Mouse (Mus musculus) liver, embryonic 12.5 days (tissue): ENCODE measurements around the gene Mmp24. TPM values are rescaled to one million over a fixed set of nuclear protein-coding genes. Genes with fewer than 3 reads are reported as not detected.

ENCODE experiments used
- ATAC-seq: fragments of 200-750 bp; cut with Nextera tagmentation; 2 replicates; pipeline ENCODE4 v1.8.0; 2017; ENCODE audit warnings: moderate number of reproducible peaks, mild to moderate bottlenecking, moderate library complexity
- H3K27ac ChIP-seq: fragments of 300-500 bp; sonication (generic); 2 replicates; pipeline ENCODE4 v1.5.1; 2016; ENCODE audit warnings: mild to moderate bottlenecking
- H3K27me3 ChIP-seq: fragments of 300-500 bp; sonication (generic); replicated peaks from 2 replicates; pipeline ENCODE4 v1.6.1; 2016; ENCODE audit warnings: mild to moderate bottlenecking, moderate library complexity
- H3K36me3 ChIP-seq: fragments of 300-500 bp; sonication (generic); 2 replicates; pipeline ENCODE4 v1.6.1; 2016; ENCODE audit warnings: mild to moderate bottlenecking, moderate library complexity
- H3K4me1 ChIP-seq: fragments of 300-500 bp; sonication (generic); 2 replicates; pipeline ENCODE4 v1.6.1; 2016
- H3K4me2 ChIP-seq: fragments of 300-500 bp; sonication (generic); 2 replicates; pipeline ENCODE4 v1.6.1; 2016; ENCODE audit warnings: mild to moderate bottlenecking, moderate library complexity
- H3K4me3 ChIP-seq: fragments of 300-500 bp; sonication (generic); 2 replicates; pipeline ENCODE4 v1.5.1; 2016; ENCODE audit warnings: mild to moderate bottlenecking, moderate library complexity
- H3K9ac ChIP-seq: fragments of 300-500 bp; sonication (generic); 2 replicates; pipeline ENCODE4 v1.6.1; 2016; ENCODE audit warnings: mild to moderate bottlenecking, moderate library complexity
- H3K9me3 ChIP-seq: fragments of 300-500 bp; sonication (generic); replicated peaks from 2 replicates; pipeline ENCODE4 v1.6.1; 2016; ENCODE audit warnings: mild to moderate bottlenecking, moderate library complexity
- WGBS: fragments of 180-500 bp; shearing (Covaris S2); methylation state at CpG from one replicate; pipeline ENCODE4 v1.1.7; 2016; ENCODE audit not compliant: insufficient replicate concordance; 5-methylcytosine and 5-hydroxymethylcytosine counted together
- polyA plus RNA-seq: library from polyadenylated mRNA; unstranded; fragments of >200 nt; fragmentation: Nextera tagmentation; extraction: Ambion mirVana; gene quantifications from 2 replicates; pipeline ENCODE4 v1.2.1, GENCODE M21; 2016

Mmp24 gene
- polyA plus RNA-seq, 1 experiment from 2014 or later, result 0.04 TPM

DNA sequence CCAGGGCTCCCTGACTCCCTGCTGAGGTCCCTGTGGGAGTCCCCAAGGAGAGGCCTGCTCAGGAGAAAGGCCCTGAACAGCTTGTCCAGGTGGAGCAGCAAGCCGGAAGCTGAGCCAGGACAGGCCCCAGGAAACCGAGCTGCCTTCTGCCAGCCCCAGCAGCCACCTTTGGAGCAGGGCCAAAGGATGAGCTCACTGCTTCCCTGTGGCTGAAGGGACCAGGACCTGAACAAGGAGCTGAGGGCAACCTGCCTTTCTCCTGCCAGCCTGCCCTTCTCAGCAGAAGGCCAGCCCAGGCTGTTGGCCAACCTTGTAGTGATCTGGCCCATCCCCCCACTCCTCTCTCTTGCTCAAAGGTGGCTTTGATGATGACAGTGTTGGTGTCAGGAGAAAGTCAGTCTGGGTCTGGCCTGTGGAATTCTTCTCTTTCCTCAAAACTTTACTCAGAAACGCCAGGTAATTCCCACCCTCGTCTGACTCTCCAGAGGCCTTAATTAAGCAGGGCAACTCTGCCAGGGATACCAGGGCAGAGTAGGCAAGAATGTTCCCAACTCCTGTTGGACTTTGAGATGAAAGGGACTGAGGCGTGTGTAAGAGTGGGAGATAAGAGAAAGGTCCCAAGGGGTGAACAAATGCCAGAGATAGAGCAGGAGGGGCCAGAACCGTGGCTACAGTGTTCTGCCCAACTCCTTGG is 30.2 kb downstream of the Mmp24 start:
- peaks cover 35% of the 10 kb centered on the region for H3K27me3 ChIP-seq
- H3K9me3 ChIP-seq, result no peaks in the 10 kb centered on the region
- H3K9ac ChIP-seq, result no peak overlapping the region
- WGBS, result 38% methylated on average over 6 of the region's 6 CpGs
- H3K4me3 ChIP-seq, result no peak overlapping the region
- no peak for ATAC-seq
- no peak overlapping the region for H3K27ac ChIP-seq
- no peaks in the 10 kb centered on the region for H3K4me1 ChIP-seq
- H3K4me2 ChIP-seq, result no peak overlapping the region
- no peaks in the 10 kb centered on the region for H3K36me3 ChIP-seq

DNA sequence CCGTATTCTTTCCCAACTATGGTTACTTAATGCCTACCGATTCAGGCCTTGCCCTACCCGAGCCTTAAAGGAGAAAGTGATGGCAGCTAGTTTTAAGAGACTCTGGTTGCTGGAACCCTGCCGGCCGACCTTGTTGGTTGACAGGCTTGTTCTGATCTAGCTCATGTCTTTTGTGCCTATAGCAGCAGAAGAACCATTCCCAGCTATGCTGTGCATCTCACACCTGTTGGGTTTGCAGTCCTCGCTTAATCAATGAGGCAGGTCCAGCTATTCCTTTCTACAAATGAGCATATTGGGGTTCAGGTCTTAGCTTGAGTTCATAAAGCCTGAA is 30.7 kb downstream of the Mmp24 start:
- Histone ChIP-seq H3K4me1 (no peaks in the 10 kb centered on the region), H3K9ac (no peak overlapping the region), H3K9me3 (no peaks in the 10 kb centered on the region), H3K4me3 (no peak overlapping the region), H3K27ac (no peak overlapping the region), H3K36me3 (no peaks in the 10 kb centered on the region), H3K4me2 (no peak overlapping the region), H3K27me3 (peaks cover 40% of the 10 kb centered on the region)
- 60% methylated on average over 6 of the region's 6 CpGs for WGBS
- ATAC-seq, result no peak

DNA sequence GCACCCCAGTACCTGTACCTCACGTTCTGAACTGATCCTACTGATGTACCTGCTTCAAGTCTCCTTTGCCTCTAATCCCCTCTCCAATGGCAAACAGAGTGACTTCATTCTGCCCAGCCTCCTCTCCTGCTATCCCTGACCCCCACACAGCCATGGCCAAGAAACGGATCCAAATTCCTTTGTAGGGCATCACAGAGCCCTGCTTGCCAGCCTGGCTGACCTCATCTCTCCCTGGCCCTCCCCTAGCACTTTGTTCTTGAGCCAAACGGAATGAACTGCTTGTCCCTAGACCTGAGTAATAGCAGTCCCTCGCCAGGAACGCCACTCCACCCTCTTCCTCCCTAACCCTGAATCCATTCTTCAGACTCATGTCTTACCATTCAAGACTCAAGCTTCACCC is 31.4 kb downstream of the Mmp24 start:
- Histone ChIP-seq H3K4me1 (no peaks in the 10 kb centered on the region), H3K9me3 (no peaks in the 10 kb centered on the region)
- no peak for ATAC-seq

DNA sequence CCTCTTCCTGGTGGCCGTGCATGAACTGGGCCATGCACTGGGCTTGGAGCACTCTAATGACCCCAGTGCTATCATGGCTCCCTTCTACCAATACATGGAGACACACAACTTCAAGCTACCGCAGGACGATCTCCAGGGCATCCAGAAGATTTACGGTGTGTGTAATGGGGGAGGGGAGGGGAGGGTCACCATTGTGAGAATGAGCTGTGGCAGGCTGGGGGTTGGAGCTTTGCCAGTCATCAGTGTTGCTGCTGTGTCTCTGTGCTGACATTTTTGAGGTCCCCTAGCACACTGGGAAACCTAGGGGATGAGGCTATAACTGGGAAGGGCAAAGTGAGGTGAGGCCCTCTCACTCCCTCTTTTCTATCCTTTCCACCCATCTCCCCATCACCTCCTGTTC is 32.3 kb downstream of the Mmp24 start:
- Histone ChIP-seq H3K4me3 (no peak overlapping the region), H3K4me1 (no peaks in the 10 kb centered on the region), H3K9ac (no peak overlapping the region), H3K27me3 (peaks cover 37% of the 10 kb centered on the region), H3K4me2 (no peak overlapping the region), H3K9me3 (no peaks in the 10 kb centered on the region), H3K36me3 (no peaks in the 10 kb centered on the region), H3K27ac (no peak overlapping the region)
- no peak for ATAC-seq
- 72% methylated on average over 4 of the region's 4 CpGs for WGBS

More for the DNA sequence above, 31.4 kb downstream of the Mmp24 start:
- WGBS, result 51% methylated on average over 5 of the region's 5 CpGs
- no peak overlapping the region for H3K27ac ChIP-seq
- H3K4me2 ChIP-seq, result no peak overlapping the region
- H3K9ac ChIP-seq, result no peak overlapping the region
- H3K27me3 ChIP-seq, result peaks cover 42% of the 10 kb centered on the region
- H3K4me3 ChIP-seq, result no peak overlapping the region
- H3K36me3 ChIP-seq, result no peaks in the 10 kb centered on the region

DNA sequence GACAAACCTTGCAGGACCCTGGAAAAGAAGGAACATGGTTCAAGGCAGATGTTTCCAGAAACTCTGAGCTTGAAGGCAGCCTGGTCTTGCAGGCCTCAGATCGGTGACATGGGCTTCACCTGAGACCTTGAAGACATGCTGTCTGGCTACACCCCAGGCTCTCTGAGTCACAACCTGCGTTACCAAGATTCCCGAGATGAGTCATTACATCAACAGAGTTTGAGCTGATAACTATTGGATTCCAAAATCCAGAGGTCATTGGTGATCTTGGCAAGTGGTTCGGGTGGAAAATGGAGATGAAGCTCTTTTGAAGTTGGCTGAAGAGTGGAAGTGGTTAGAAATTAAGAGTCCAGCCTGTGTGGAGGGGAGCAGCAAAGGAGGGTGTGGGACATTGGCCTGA is 34.5 kb downstream of the Mmp24 start:
- no peaks in the 10 kb centered on the region for H3K36me3 ChIP-seq
- H3K4me3 ChIP-seq, result no peak overlapping the region
- H3K9ac ChIP-seq, result no peak overlapping the region
- no peak overlapping the region for H3K27ac ChIP-seq
- peaks cover 26% of the 10 kb centered on the region for H3K27me3 ChIP-seq
- 62% methylated on average over 4 of the region's 4 CpGs for WGBS
- no peaks in the 10 kb centered on the region for H3K9me3 ChIP-seq
- H3K4me1 ChIP-seq, result no peaks in the 10 kb centered on the region
- no peak for ATAC-seq
- no peak overlapping the region for H3K4me2 ChIP-seq

DNA sequence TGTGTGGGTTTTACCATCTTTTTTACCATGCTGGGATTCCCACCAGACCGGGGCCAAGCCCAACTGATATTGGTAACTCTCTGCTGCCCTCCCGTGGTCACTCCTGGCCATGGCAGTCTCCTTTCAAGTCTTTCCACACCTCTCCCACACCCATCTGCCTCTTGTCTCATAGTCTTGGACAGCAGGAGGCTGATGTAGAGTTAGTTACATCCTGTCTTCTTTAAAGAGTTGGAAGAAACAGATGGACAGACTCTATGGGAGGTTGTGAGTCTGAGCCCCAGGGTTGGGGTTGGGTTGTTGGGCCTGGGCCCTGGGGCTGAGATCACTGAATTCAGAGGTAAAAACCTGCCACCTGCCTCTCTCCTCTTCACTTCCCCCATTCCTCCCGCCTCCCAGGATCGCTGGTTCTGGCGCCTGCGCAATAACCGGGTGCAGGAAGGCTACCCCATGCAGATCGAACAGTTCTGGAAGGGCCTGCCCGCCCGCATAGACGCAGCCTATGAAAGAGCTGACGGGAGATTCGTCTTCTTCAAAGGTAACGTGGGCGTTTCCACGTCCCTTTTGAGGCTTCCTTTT is 36.8 kb downstream of the Mmp24 start:
- Histone ChIP-seq H3K9ac (no peak overlapping the region), H3K4me3 (no peak overlapping the region), H3K36me3 (no peaks in the 10 kb centered on the region), H3K27me3 (peaks cover 19% of the 10 kb centered on the region), H3K9me3 (no peaks in the 10 kb centered on the region), H3K27ac (no peak overlapping the region), H3K4me1 (no peaks in the 10 kb centered on the region), H3K4me2 (no peak overlapping the region)
- 39% methylated on average over 16 of the region's 16 CpGs for WGBS
- ATAC-seq, result no peak

DNA sequence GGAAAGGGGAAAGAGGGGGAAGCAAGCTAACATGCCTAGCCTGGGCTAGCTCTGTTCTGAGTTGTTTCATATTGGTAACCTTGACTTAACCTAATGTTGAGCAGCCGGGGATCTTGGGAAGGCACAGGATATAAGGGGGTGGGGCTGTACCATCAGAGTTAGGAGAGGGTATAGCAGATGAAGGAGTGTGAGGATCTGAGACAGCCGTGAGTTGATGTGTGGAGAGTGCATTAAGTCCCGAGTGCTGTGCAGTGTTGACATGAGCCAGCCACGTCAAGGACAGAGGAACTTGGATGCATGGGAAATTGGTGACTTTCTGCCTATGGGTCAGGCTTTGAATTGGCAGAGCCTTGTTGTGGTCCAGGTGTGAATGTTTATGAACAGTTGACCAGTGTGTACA is 37.5 kb downstream of the Mmp24 start:
- no peak overlapping the region for H3K4me3 ChIP-seq
- no peak overlapping the region for H3K9ac ChIP-seq
- ATAC-seq, result no peak
- WGBS, result 66% methylated on average over 4 of the region's 4 CpGs
- H3K9me3 ChIP-seq, result no peaks in the 10 kb centered on the region
- peaks cover 17% of the 10 kb centered on the region for H3K27me3 ChIP-seq
- no peaks in the 10 kb centered on the region for H3K36me3 ChIP-seq
- no peak overlapping the region for H3K27ac ChIP-seq
- no peak overlapping the region for H3K4me2 ChIP-seq
- peaks cover under 1% of the 10 kb centered on the region; the same call in 1 of the 2 replicates for H3K4me1 ChIP-seq

DNA sequence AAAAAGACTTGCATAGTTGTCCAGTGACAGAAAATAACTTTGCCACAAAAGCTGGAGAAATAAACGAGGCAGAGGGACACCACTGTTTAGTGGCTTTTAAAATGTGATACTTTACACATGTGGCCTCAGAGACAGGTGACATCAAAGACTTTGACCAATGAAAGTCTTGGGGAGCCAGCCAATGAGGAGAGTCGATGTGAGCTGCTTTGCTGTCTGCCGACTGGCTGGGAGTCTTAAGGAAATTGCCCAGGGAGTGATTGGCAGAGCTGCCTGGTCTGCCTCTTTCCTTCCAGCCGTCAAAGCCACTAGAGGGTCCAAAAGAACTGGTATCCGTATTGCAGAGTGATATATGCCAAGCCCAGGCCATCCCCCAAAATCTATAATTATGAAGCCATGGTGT is 39.7 kb downstream of the Mmp24 start:
- no peaks in the 10 kb centered on the region for H3K9me3 ChIP-seq
- 25% methylated on average over 5 of the region's 5 CpGs for WGBS
- H3K9ac ChIP-seq, result no peak overlapping the region
- no peak for ATAC-seq
- no peak overlapping the region for H3K4me2 ChIP-seq
- H3K36me3 ChIP-seq, result peaks cover 6% of the 10 kb centered on the region
- H3K27me3 ChIP-seq, result peaks cover 16% of the 10 kb centered on the region
- no peak overlapping the region for H3K4me3 ChIP-seq
- no peak overlapping the region for H3K27ac ChIP-seq
- peaks cover 21% of the 10 kb centered on the region for H3K4me1 ChIP-seq

DNA sequence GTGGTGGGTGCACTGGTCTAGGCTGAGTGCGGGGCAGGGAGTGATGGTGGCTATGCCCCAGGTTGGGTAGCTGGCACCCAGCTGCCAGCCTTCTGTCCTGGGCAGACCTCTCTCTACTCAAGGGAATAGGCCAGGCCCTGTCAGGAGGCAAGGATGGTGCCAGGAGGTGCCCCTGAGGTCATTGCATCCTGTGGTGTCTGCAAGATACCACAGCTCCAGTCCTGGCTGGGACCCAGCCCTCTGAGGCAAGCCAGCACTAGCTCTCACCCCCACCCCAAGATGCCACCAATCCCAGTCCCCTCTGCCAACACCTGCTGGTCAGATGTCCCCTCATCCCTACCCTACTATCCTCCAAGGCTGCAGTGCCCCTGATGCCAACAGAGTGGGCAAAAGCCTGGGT is 41.0 kb downstream of the Mmp24 start:
- ATAC-seq, result no peak
- H3K36me3 ChIP-seq, result peaks cover 20% of the 10 kb centered on the region
- H3K9me3 ChIP-seq, result no peaks in the 10 kb centered on the region
- peaks cover 7% of the 10 kb centered on the region; the same call in 1 of the 2 replicates for H3K27me3 ChIP-seq
- no peak overlapping the region for H3K9ac ChIP-seq
- H3K4me1 ChIP-seq, result peaks cover 26% of the 10 kb centered on the region
- no peak overlapping the region for H3K4me2 ChIP-seq
- 90% methylated on average over 1 of the region's 1 CpGs for WGBS
- no peak overlapping the region for H3K4me3 ChIP-seq
- no peak overlapping the region for H3K27ac ChIP-seq

DNA sequence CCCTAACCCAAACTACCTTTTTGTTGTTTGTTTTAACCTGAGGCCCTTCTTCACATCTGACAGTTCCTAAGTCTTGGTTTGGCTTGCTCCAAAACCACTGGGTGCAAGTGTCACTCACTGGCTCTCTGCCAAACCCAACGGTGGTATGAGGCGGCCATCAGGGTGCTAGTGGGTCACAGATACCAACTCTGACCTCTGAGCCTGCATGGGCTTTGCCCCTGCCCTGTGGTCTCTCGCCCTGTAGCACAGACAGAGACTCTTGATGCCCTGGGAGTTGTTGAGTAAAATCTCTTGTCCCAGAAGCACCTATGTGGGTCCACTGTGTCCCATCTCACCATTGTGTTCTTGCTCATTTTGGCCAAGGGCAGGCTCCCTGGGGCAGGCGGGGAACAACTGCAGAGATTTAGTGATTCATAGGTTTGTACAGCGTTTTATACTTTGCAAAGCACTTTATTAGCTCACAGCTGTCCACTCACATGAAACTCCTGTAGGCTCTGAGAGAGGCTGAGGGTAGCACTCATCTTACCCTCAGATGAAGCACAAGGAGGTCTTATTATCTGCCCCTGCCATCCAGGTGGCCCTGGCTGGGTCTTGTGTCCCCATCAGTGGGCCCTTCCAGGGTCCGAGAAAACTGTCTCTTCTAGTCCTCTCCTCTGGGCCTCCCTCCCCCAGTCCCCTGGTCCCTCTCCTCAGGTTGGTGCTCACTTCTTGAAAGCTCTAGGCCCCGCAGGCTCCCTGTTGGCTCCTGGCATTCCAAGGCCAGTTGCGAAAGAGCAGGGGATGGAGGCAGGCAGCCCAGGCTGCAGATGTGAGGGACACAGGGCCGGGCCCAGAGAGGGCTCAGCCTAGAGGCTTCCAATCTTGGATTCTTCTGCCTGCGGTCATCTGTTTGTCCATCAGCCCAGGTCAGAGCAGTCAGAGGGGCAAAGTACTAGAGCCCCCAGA is 42.4 kb downstream of the Mmp24 start:
- H3K4me3 ChIP-seq, result peak overlapping the region; percentile 86; the same call in 1 of the 2 replicates

DNA sequence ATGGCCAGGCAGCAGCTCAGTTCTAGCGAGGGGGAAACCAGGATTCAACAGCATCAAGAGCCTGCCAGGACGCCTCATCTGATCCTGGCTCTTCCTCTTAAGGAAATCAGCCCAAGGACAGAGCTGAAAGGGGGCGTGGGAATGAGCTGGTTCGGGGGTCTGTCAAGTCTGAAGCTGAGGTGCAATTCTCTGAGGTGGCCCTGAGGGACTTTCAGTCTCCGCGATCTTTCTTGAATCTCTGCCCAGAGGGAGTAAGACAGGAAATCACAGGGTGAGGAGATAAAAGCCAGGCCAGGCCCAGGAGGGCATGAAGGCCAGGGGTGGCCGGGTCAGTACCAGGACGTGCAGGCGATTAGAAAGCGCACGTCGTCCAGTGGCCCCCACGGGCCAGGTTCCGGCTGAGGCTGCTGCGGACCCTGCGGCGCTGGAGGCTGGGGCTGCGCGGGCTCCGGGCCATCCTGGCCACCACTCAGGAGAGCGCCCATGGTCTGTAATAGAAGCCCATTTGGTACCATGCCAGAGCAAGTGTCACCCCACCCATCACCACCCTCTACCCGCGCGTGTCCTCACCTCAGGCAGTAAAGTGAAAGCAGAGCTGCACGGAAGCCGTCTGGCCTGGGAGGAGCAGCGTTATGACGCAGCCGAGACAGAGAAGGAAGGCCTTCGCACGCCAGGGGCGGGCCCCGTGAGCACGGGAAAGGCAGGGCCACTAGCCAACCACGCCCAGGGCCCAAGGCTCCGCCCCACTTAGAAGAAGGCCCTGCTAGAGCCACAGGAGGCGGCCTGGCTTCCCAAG is 43.7 kb downstream of the Mmp24 start:
- WGBS, result 3% methylated on average over 37 of the region's 37 CpGs
- no peaks in the 10 kb centered on the region for H3K9me3 ChIP-seq
- H3K9ac ChIP-seq, result peak overlapping the region; percentile 84
- peak overlapping the region; percentile 77 for H3K27ac ChIP-seq
- H3K27me3 ChIP-seq, result no peaks in the 10 kb centered on the region
- peak; percentile 98 for ATAC-seq
- H3K36me3 ChIP-seq, result peaks cover 46% of the 10 kb centered on the region
- H3K4me2 ChIP-seq, result peak overlapping the region; percentile 98
- H3K4me1 ChIP-seq, result peaks cover 26% of the 10 kb centered on the region
- peak overlapping the region; percentile 86 for H3K4me3 ChIP-seq

More for the DNA sequence above, 42.4 kb downstream of the Mmp24 start:
- WGBS, result 70% methylated on average over 10 of the region's 10 CpGs
- Histone ChIP-seq H3K4me2 (peak overlapping the region; percentile 98), H3K27ac (no peak overlapping the region), H3K9ac (peak overlapping the region; percentile 84; the same call in 1 of the 2 replicates), H3K9me3 (no peaks in the 10 kb centered on the region), H3K36me3 (peaks cover 34% of the 10 kb centered on the region), H3K4me1 (peaks cover 26% of the 10 kb centered on the region), H3K27me3 (no peaks in the 10 kb centered on the region)
- ATAC-seq, result no peak

DNA sequence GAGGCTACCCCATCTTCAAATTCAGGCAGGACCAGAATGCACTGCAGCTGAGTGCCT is 44.1 kb downstream of the Mmp24 start, which contains the start of gene BC029722:
TSS of gene BC029722 (minus strand) at position 35 of the 57 bp plus-strand sequence.
- peaks cover 26% of the 10 kb centered on the region for H3K4me1 ChIP-seq
- H3K27ac ChIP-seq, result peak within 1 kb of the TSS; percentile 77
- no peak for ATAC-seq
- H3K9ac ChIP-seq, result peak within 1 kb of the TSS; percentile 84
- peak within 1 kb of the TSS; percentile 86 for H3K4me3 ChIP-seq
- H3K4me2 ChIP-seq, result peak within 1 kb of the TSS; percentile 98
- H3K9me3 ChIP-seq, result no peaks in the 10 kb centered on the region
- H3K27me3 ChIP-seq, result no peaks in the 10 kb centered on the region
- peaks cover 50% of the 10 kb centered on the region for H3K36me3 ChIP-seq
